Mouse (Mus musculus): Measurements from ENCODE around the gene Rora.

Gene Rora

GRCm38 (mm10) chr9:69086844-69087243 is 433.3 kb downstream of the Rora start:
- 92% methylated on average over 4 of the region's 4 CpGs for whole genome bisulfite sequencing

GRCm38 (mm10) chr9:69087325-69087724 is 433.7 kb downstream of the Rora start:
- 95% methylated on average over 1 of the region's 1 CpGs for WGBS

- WGBS: 88% methylated on average over 5 of the region's 5 CpGs
Measured at GRCm38 (mm10) chr9:69090749-69091270, 437.2 kb downstream of the Rora start.

GRCm38 (mm10) chr9:69092119-69093013 is 438.8 kb downstream of the Rora start:
- WGBS: 52% methylated on average over 15 of the region's 15 CpGs

- WGBS: 88% methylated on average over 5 of the region's 5 CpGs
Measured at GRCm38 (mm10) chr9:69100153-69100756, 446.7 kb downstream of the Rora start.

GRCm38 (mm10) chr9:69104321-69104720 is 450.7 kb downstream of the Rora start:
- WGBS: 70% methylated on average over 5 of the region's 5 CpGs

- WGBS: 86% methylated on average over 2 of the region's 2 CpGs
Measured at GRCm38 (mm10) chr9:69109618-69110300, 456.2 kb downstream of the Rora start.

GRCm38 (mm10) chr9:69110301-69110674 is 456.7 kb downstream of the Rora start:
- WGBS: 71% methylated on average over 5 of the region's 5 CpGs

GRCm38 (mm10) chr9:69110706-69111105 is 457.1 kb downstream of the Rora start:
- 78% methylated on average over 6 of the region's 6 CpGs for WGBS

- WGBS: 74% methylated on average over 6 of the region's 6 CpGs
Measured at GRCm38 (mm10) chr9:69111539-69111938, 458.0 kb downstream of the Rora start.

- WGBS: 39% methylated on average over 9 of the region's 9 CpGs
Measured at GRCm38 (mm10) chr9:69114429-69114984, 460.9 kb downstream of the Rora start.

GRCm38 (mm10) chr9:69116740-69117139 is 463.2 kb downstream of the Rora start:
- 75% methylated on average over 2 of the region's 2 CpGs for WGBS

GRCm38 (mm10) chr9:69121117-69121740 is 467.6 kb downstream of the Rora start:
- WGBS: 67% methylated on average over 12 of the region's 12 CpGs

GRCm38 (mm10) chr9:69125011-69125786 is 471.6 kb downstream of the Rora start:
- WGBS: 8% methylated on average over 22 of the region's 22 CpGs

- WGBS: 22% methylated on average over 7 of the region's 7 CpGs
Measured at GRCm38 (mm10) chr9:69125787-69126161, 472.2 kb downstream of the Rora start.

GRCm38 (mm10) chr9:69126595-69126994 is 473.0 kb downstream of the Rora start:
- WGBS: 93% methylated on average over 2 of the region's 2 CpGs

- 94% methylated on average over 6 of the region's 6 CpGs for WGBS
Measured at GRCm38 (mm10) chr9:69128335-69128734, 474.7 kb downstream of the Rora start.

- 58% methylated on average over 6 of the region's 6 CpGs for WGBS
Measured at GRCm38 (mm10) chr9:69132995-69133394, 479.4 kb downstream of the Rora start.

GRCm38 (mm10) chr9:69133696-69134095 is 480.1 kb downstream of the Rora start:
- WGBS: 78% methylated on average over 7 of the region's 7 CpGs

- 73% methylated on average over 9 of the region's 9 CpGs for WGBS
Measured at GRCm38 (mm10) chr9:69134604-69135003, 481.0 kb downstream of the Rora start.

GRCm38 (mm10) chr9:69136821-69137220 is 483.2 kb downstream of the Rora start:
- 64% methylated on average over 5 of the region's 5 CpGs for WGBS

Measured in cerebral cortex, adult 2 months (tissue).